Mouse (Mus musculus) liver, adult 2 months (tissue): ENCODE data around the gene Hoxb7.

Experiments
- CTCF ChIP-seq: fragments of 200-500 bp; IDR thresholded peaks from 2 replicates; pipeline ENCODE4 v1.5.1; 2011; ENCODE audit warnings: low read depth, low read length, control low read depth
- POLR2A ChIP-seq: fragments of 200-500 bp; IDR thresholded peaks from 2 replicates; pipeline ENCODE4 v1.6.1; 2011; ENCODE audit warnings: low read length, control low read depth; ENCODE audit not compliant: insufficient read depth; ENCODE audit errors: extremely low read depth

DNA sequence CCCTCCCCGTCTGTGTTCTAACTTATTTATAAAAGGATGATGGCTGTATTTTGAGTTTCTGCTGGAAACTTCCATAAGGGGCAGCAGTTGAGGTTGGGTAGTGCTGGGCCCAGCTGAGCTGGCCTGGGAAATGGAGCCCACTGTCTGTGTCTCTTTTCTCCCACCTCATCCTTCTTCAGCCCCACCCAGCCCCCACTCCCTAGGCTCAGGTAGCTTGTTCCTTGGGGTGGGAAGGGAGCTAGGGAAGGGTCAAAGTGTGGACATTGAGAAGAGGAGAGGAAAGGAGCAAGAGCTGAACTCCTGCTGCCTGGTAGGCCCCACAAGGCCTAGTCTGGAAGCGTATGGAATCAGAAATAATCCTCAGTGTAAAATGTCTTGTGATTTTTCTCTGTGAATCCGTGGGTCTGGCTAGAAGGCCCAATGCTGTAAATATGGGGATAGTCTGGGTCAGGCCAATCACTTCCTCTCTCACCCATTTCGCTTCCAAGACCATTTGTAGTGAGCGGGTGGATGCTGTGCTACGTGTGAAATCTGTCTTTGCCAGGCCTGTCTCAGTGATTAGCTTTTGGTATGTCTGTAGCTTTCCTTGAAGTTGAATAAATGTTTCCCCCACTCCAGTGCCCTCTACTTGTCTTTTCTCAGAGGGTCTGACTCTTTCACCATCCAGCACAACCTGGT is 19.2 kb downstream of the Hoxb7 start:
- no peak for TF ChIP-seq POLR2A
- no peak for TF ChIP-seq CTCF
